Comparison of ENCODE assay signal across 13 mouse cellular contexts in genomic region chr4:125478071-125478470, GRCm38 (mm10). TPM values are rescaled to one million over a fixed set of nuclear protein-coding genes. Genes with fewer than 3 reads are reported as not detected.
A peak's percentile ranks its signal among the peaks of the same experiment; 100 is the strongest.
DNase-seq lines count a peak whose midpoint lies in the region; ATAC-seq and TF ChIP-seq lines count a peak whose summit lies in the region.
"Had no signal": no experiment of that assay in that cellular context is flagged by ENCODE, and none has a peak within 500 bp of the region (broad histone marks: within the 10 kb centered on the region; RNA-seq: fewer than 3 reads in every experiment).

No protein-coding gene starts in this region.

- no peak for TF ChIP-seq POLR2A in CH12.LX (IDR thresholded peaks at IDR 0.05; ENCODE audit: low read depth, low read length)

- ATAC-seq in hindbrain, embryonic 14.5 days (ENCODE audit: low FRiP score): peak; percentile 51; the same call in 1 of the 2 replicates
- no peak for ATAC-seq in kidney, embryonic 16.5 days (ENCODE audit: low FRiP score, low TSS enrichment)

- dilution Hi-C loops in CH12.LX (cut with MboI; ENCODE audit: extremely low pct_ligation_motif_present, extremely low pct_unique_long_range_greater_than_20kb, low sequenced_read_pairs): no loop called here

- 0 out of 4 replicates have a peak, but pooled peaks of 1 of the 2 experiments have one; percentile 5 for TF ChIP-seq CTCF in CH12.LX (conservative IDR thresholded peaks at IDR 0.05 in 1 of 2, IDR thresholded peaks at IDR 0.05 in 1 of 2; ENCODE audit: low read depth in 2 of 2, low read length in 2 of 2)

- H3K36me3 ChIP-seq in CH12.LX (replicated peaks in 1 of 2; ENCODE audit: control insufficient read depth in 1 of 2, insufficient read depth in 1 of 2, low read length in 1 of 2): peaks cover 0 to 11% of the 10 kb centered on the region in 2 experiments
- no peaks in the 10 kb centered on the region for H3K36me3 ChIP-seq in hindbrain, embryonic 14.5 days (replicated peaks; ENCODE audit: control insufficient read depth, insufficient read depth)
- H3K36me3 ChIP-seq in kidney, embryonic 16.5 days (ENCODE audit: insufficient read depth, low read length): no peaks in the 10 kb centered on the region

- no peaks in the 10 kb centered on the region for H3K79me2 ChIP-seq in CH12.LX (replicated peaks; ENCODE audit: control insufficient read depth, extremely low read depth, insufficient read depth, poor library complexity, severe bottlenecking)

- no peak; the same call in none of the 2 replicates for TF ChIP-seq RAD21 in CH12.LX (IDR thresholded peaks at IDR 0.05; ENCODE audit: low read depth, low read length)

- no peak overlapping the region for H3K27ac ChIP-seq in CH12.LX (ENCODE audit: insufficient read depth, low read depth)
- no peak overlapping the region for H3K27ac ChIP-seq in hindbrain, embryonic 14.5 days
- no peak overlapping the region for H3K27ac ChIP-seq in kidney, embryonic 16.5 days (ENCODE audit: low read length)
- H3K27ac ChIP-seq: kidney, postnatal 0 days had no signal

- H3K27me3 ChIP-seq in CH12.LX (replicated peaks): no peaks in the 10 kb centered on the region
- H3K27me3 ChIP-seq in hindbrain, embryonic 14.5 days (ENCODE audit: control insufficient read depth, insufficient read depth, low read length): peaks cover 6% of the 10 kb centered on the region
- H3K27me3 ChIP-seq in kidney, embryonic 16.5 days (ENCODE audit: insufficient read depth, low read length): peaks cover 50% of the 10 kb centered on the region

- H3K4me3 ChIP-seq in CH12.LX (replicated peaks in 1 of 3; ENCODE audit: low read depth in 2 of 3, low read length in 2 of 3, poor library complexity in 1 of 3): no peak overlapping the region
- no peak overlapping the region for H3K4me3 ChIP-seq in hindbrain, embryonic 14.5 days (replicated peaks; ENCODE audit: low read length)
- H3K4me3 ChIP-seq in kidney, embryonic 16.5 days (ENCODE audit: low read length): no peak overlapping the region

- DNase-seq in cerebellum, postnatal 10 days: peak; percentile 71 to 82
- DNase-seq in cerebellum, adult 18-20 months: no peak
- DNase-seq in CH12.LX (ENCODE audit: extremely low read depth): peak; percentile 24
- peak; percentile 65 for DNase-seq in hindbrain, embryonic 14.5 days (ENCODE audit: low spot score)
- peak; percentile 65 to 76 for DNase-seq in left cerebral cortex, postnatal 25 days (ENCODE audit: low spot score in 2 of 2)
- DNase-seq in spleen, adult 18-20 months: no peak
- no peak for DNase-seq in urinary bladder, adult 2 months (ENCODE audit: low spot score)
- DNase-seq: heart, postnatal 36 days; lung, postnatal 36 days had no signal

- 23% methylated on average over 12 of the region's 12 CpGs for WGBS in hindbrain, embryonic 14.5 days
- WGBS in kidney, embryonic 16.5 days: 26% methylated on average over 12 of the region's 12 CpGs

- no peaks in the 10 kb centered on the region for H3K9me3 ChIP-seq in CH12.LX (replicated peaks; ENCODE audit: low read length)
- no peaks in the 10 kb centered on the region for H3K9me3 ChIP-seq in hindbrain, embryonic 14.5 days (ENCODE audit: control insufficient read depth, low read length)
- no peaks in the 10 kb centered on the region for H3K9me3 ChIP-seq in kidney, embryonic 16.5 days (ENCODE audit: low read length)

- no peak for TF ChIP-seq EP300 in CH12.LX (IDR thresholded peaks at IDR 0.05; ENCODE audit: low read length)

- intact Hi-C loops in left cerebral cortex, postnatal 25 days (cut with DNase I): loop anchor here (5.0 to 10.0 kb wide), 2 partner anchors 81 to 173 kb away; no protein-coding TSS in a partner anchor

- no peak overlapping the region for H3K9ac ChIP-seq in CH12.LX (ENCODE audit: insufficient read depth, low read depth)
- no peak overlapping the region for H3K9ac ChIP-seq in hindbrain, embryonic 14.5 days
- no peak overlapping the region for H3K9ac ChIP-seq in kidney, embryonic 16.5 days (replicated peaks; ENCODE audit: low read length)

- H3K4me1 ChIP-seq in CH12.LX (ENCODE audit: control insufficient read depth in 1 of 2, insufficient read depth in 2 of 2): peaks cover 13 to 51% of the 10 kb centered on the region in 2 experiments
- H3K4me1 ChIP-seq in hindbrain, embryonic 14.5 days (replicated peaks; ENCODE audit: control insufficient read depth, insufficient read depth, low read length): peaks cover 23% of the 10 kb centered on the region; the same call in 1 of the 2 replicates
- H3K4me1 ChIP-seq in kidney, embryonic 16.5 days (ENCODE audit: insufficient read depth, low read length): no peaks in the 10 kb centered on the region

- no peak overlapping the region for H3K4me2 ChIP-seq in CH12.LX (ENCODE audit: insufficient read depth, low read depth, poor library complexity, severe bottlenecking)
- no peak overlapping the region for H3K4me2 ChIP-seq in hindbrain, embryonic 14.5 days (replicated peaks)
- no peak overlapping the region for H3K4me2 ChIP-seq in kidney, embryonic 16.5 days (replicated peaks; ENCODE audit: low read depth, low read length)

- in situ Hi-C loops in CH12.LX (cut with MboI; ENCODE audit: low pct_ligation_motif_present, low pct_unique_long_range_greater_than_20kb, low sequenced_read_pairs): no loop called here

TF ChIP-seq in CH12.LX, 34 proteins besides CTCF, POLR2A, EP300 and RAD21:
- TF ChIP-seq USF2 (conservative IDR thresholded peaks at IDR 0.05; ENCODE audit: low read depth, low read length) (no peak), GABPA (IDR thresholded peaks at IDR 0.05; ENCODE audit: insufficient replicate concordance, low read depth, low read length) (no peak), USF1 (IDR thresholded peaks at IDR 0.05; ENCODE audit: low read depth, low read length) (no peak), SMC3 (IDR thresholded peaks at IDR 0.05; ENCODE audit: low read depth, low read length) (no peak), JUND (conservative IDR thresholded peaks at IDR 0.05; ENCODE audit: low read depth, low read length) (no peak), MAZ (IDR thresholded peaks at IDR 0.05; ENCODE audit: low read depth, low read length) (no peak)

RNA-seq across cellular contexts. Expression of gene Grik3, which starts 12.4 kb away (rescaled TPM):
- total RNA-seq in CH12.LX (2012; rRNA removed) (not detected in 2 replicates), CH12.LX (2014; rRNA removed) (not detected in 2 replicates)
- not detected in 2 replicates for polyA plus RNA-seq in CH12.LX (2012; ENCODE audit: insufficient read length, low read depth)
- 5.9 and 6.0 TPM in 2 replicates for polyA plus RNA-seq in hindbrain, embryonic 14.5 days (2014; fragmentation: Nextera tagmentation; extraction: Ambion mirVana)
- total RNA-seq in left cerebral cortex, postnatal 25 days (2021): 10 to 100 TPM; 43.1 to 43.4 TPM
- polyA plus RNA-seq in kidney, embryonic 16.5 days (2015; fragmentation: Nextera tagmentation; extraction: Ambion mirVana): 0.11 and 0.12 TPM in 2 replicates
- polyA plus RNA-seq in urinary bladder, adult 2 months (2012; rRNA removed): 0.72 and 0.99 TPM in 2 replicates
- total RNA-seq: granulocyte monocyte progenitor cell, adult 5-6 weeks; liver, adult 2 months had no signal

Comparison
In these comparisons a context has a peak if more than half of its experiments do, and no peak if none do; other contexts are left out.
1. DNase-seq: peak in cerebellum, postnatal 10 days (2 of 2), CH12.LX (single experiment), hindbrain, embryonic 14.5 days (single experiment) and left cerebral cortex, postnatal 25 days (2 of 2); none in cerebellum, adult 18-20 months (0 of 2), spleen, adult 18-20 months (0 of 2) and urinary bladder, adult 2 months (single experiment).